Mouse (Mus musculus) limb, embryonic 10.5 days (tissue): ENCODE measurements at regions not wholly inside any gene's neighbourhood (a gene's known extent, or its start where the extent isn't known, plus 50 kb on each side); places are given as distances from the start of the nearest gene placed in this dataset.

ENCODE experiments used
- DNase-seq: peaks from one replicate; pipeline ENCODE4 v3.0.0-alpha.2; 2017; ENCODE audit warnings: low spot score
- H3K27ac ChIP-seq: fragments of 300-500 bp; sonication (generic); 2 replicates; pipeline ENCODE4 v1.5.1; 2016; ENCODE audit warnings: mild to moderate bottlenecking
- H3K27me3 ChIP-seq: fragments of 300-500 bp; sonication (generic); 2 replicates; pipeline ENCODE4 v1.6.1; 2016; ENCODE audit warnings: low read depth, mild to moderate bottlenecking; ENCODE audit not compliant: poor library complexity, severe bottlenecking
- H3K36me3 ChIP-seq: fragments of 300-500 bp; sonication (generic); 2 replicates; pipeline ENCODE4 v1.6.1; 2016; ENCODE audit warnings: mild to moderate bottlenecking, moderate library complexity
- H3K4me1 ChIP-seq: fragments of 300-500 bp; sonication (generic); 2 replicates; pipeline ENCODE4 v1.6.1; 2016
- H3K4me3 ChIP-seq: fragments of 300-500 bp; sonication (generic); 2 replicates; pipeline ENCODE4 v1.5.1; 2016; ENCODE audit warnings: mild to moderate bottlenecking, moderate library complexity
- H3K9me3 ChIP-seq: fragments of 300-500 bp; sonication (generic); replicated peaks from 2 replicates; pipeline ENCODE4 v1.6.1; 2016; ENCODE audit warnings: mild to moderate bottlenecking
- WGBS: fragments of 180-500 bp; shearing (Covaris S2); methylation state at CpG from one replicate; pipeline ENCODE4 v1.1.7; 2016; 5-methylcytosine and 5-hydroxymethylcytosine counted together

- H3K9me3 ChIP-seq, result no peaks in the 10 kb centered on the region
- no peak for DNase-seq
- 85% methylated on average over 1 of the region's 1 CpGs for WGBS
- H3K4me1 ChIP-seq, result no peaks in the 10 kb centered on the region
- no peak overlapping the region for H3K4me3 ChIP-seq
- no peaks in the 10 kb centered on the region for H3K36me3 ChIP-seq
- no peaks in the 10 kb centered on the region for H3K27me3 ChIP-seq
- no peak overlapping the region for H3K27ac ChIP-seq
These were observed 103.7 kb downstream of the Lyplal1 start for GRCm38 (mm10) chr1:186013413-186013812.

- no peaks in the 10 kb centered on the region for H3K36me3 ChIP-seq
- WGBS, result 72% methylated on average over 1 of the region's 1 CpGs
- H3K9me3 ChIP-seq, result no peaks in the 10 kb centered on the region
- H3K4me1 ChIP-seq, result no peaks in the 10 kb centered on the region
- no peaks in the 10 kb centered on the region for H3K27me3 ChIP-seq
- no peak overlapping the region for H3K27ac ChIP-seq
- DNase-seq, result no peak
- no peak overlapping the region for H3K4me3 ChIP-seq
These were observed 102.9 kb downstream of the Lyplal1 start for GRCm38 (mm10) chr1:186014166-186014565.

- H3K27me3 ChIP-seq, result no peaks in the 10 kb centered on the region
- no peak overlapping the region for H3K27ac ChIP-seq
- 85% methylated on average over 8 of the region's 8 CpGs for WGBS
These were observed 101.1 kb downstream of the Lyplal1 start for GRCm38 (mm10) chr1:186015831-186016561.

GRCm38 (mm10) chr1:186017547-186017946 lies 99.6 kb downstream of the Lyplal1 start:
- no peak overlapping the region for H3K27ac ChIP-seq
- no peaks in the 10 kb centered on the region for H3K4me1 ChIP-seq
- 83% methylated on average over 1 of the region's 1 CpGs for WGBS

More at GRCm38 (mm10) chr1:186015831-186016561, 101.1 kb downstream of the Lyplal1 start:
- no peaks in the 10 kb centered on the region for H3K4me1 ChIP-seq
- no peaks in the 10 kb centered on the region for H3K36me3 ChIP-seq
- no peaks in the 10 kb centered on the region for H3K9me3 ChIP-seq
- no peak overlapping the region for H3K4me3 ChIP-seq
- no peak for DNase-seq

GRCm38 (mm10) chr1:186019511-186019910 lies 97.6 kb downstream of the Lyplal1 start:
- WGBS, result 95% methylated on average over 5 of the region's 5 CpGs

More at GRCm38 (mm10) chr1:186017547-186017946, 99.6 kb downstream of the Lyplal1 start:
- no peaks in the 10 kb centered on the region for H3K27me3 ChIP-seq
- H3K4me3 ChIP-seq, result no peak overlapping the region
- DNase-seq, result no peak
- no peaks in the 10 kb centered on the region for H3K9me3 ChIP-seq
- no peaks in the 10 kb centered on the region for H3K36me3 ChIP-seq

GRCm38 (mm10) chr1:186031951-186032350 lies 85.2 kb downstream of the Lyplal1 start:
- WGBS, result 84% methylated on average over 10 of the region's 10 CpGs
- H3K27me3 ChIP-seq, result no peaks in the 10 kb centered on the region
- DNase-seq, result no peak

More at GRCm38 (mm10) chr1:186019511-186019910, 97.6 kb downstream of the Lyplal1 start:
- no peaks in the 10 kb centered on the region for H3K4me1 ChIP-seq
- DNase-seq, result no peak
- H3K27me3 ChIP-seq, result no peaks in the 10 kb centered on the region
- H3K4me3 ChIP-seq, result no peak overlapping the region
- H3K36me3 ChIP-seq, result no peaks in the 10 kb centered on the region
- no peaks in the 10 kb centered on the region for H3K9me3 ChIP-seq
- no peak overlapping the region for H3K27ac ChIP-seq

GRCm38 (mm10) chr1:186034443-186034842 lies 82.7 kb downstream of the Lyplal1 start:
- Histone ChIP-seq H3K36me3 (no peaks in the 10 kb centered on the region), H3K27me3 (no peaks in the 10 kb centered on the region), H3K9me3 (no peaks in the 10 kb centered on the region), H3K27ac (no peak overlapping the region), H3K4me1 (peaks cover 15% of the 10 kb centered on the region), H3K4me3 (no peak overlapping the region)
- WGBS, result 60% methylated on average over 2 of the region's 2 CpGs
- DNase-seq, result no peak

More at GRCm38 (mm10) chr1:186031951-186032350, 85.2 kb downstream of the Lyplal1 start:
- Histone ChIP-seq H3K4me3 (no peak overlapping the region), H3K36me3 (no peaks in the 10 kb centered on the region), H3K27ac (no peak overlapping the region), H3K9me3 (no peaks in the 10 kb centered on the region), H3K4me1 (peaks cover 15% of the 10 kb centered on the region)
